Mouse (Mus musculus): ENCODE measurements around the gene Thap8. TPM values are rescaled to one million over a fixed set of nuclear protein-coding genes. Genes with fewer than 3 reads are reported as not detected.

Thap8 gene
- total RNA-seq, 2 experiments from 2014 or later, result 0.33 TPM; not detected in 1

- no peak for DNase-seq (ENCODE audit: low spot score in 2 of 2)
These were observed 2.8 kb downstream of the Thap8 start for GRCm38 (mm10) chr7:30282740-30283139.

- DNase-seq (ENCODE audit: low spot score in 2 of 2), result no peak
These were observed 7.0 kb downstream of the Thap8 start for GRCm38 (mm10) chr7:30286701-30287410.

GRCm38 (mm10) chr7:30288046-30288445 lies 8.2 kb downstream of the Thap8 start:
- DNase-seq (ENCODE audit: low spot score in 2 of 2), result no peak

- DNase-seq (ENCODE audit: low spot score in 2 of 2), result no peak
These were observed 9.3 kb downstream of the Thap8 start for GRCm38 (mm10) chr7:30289071-30289713.

- no peak for DNase-seq (ENCODE audit: low spot score in 2 of 2)
These were observed 10.0 kb downstream of the Thap8 start for GRCm38 (mm10) chr7:30289714-30290399.

- DNase-seq (ENCODE audit: low spot score in 2 of 2), result peak; percentile 91 to 95
These were observed 11.6 kb downstream of the Thap8 start, which contains the start of gene Clip3 for GRCm38 (mm10) chr7:30291215-30292131. TSS of gene Clip3 (plus strand) at chr7:30291728.

- peak in 1 of 2 experiments; percentile 52 for DNase-seq (ENCODE audit: low spot score in 2 of 2)
These were observed 13.9 kb downstream of the Thap8 start for GRCm38 (mm10) chr7:30293795-30294194.

- DNase-seq (ENCODE audit: low spot score in 2 of 2), result no peak
These were observed 14.4 kb downstream of the Thap8 start for GRCm38 (mm10) chr7:30294296-30294695.

GRCm38 (mm10) chr7:30295103-30295502 lies 15.2 kb downstream of the Thap8 start:
- DNase-seq (ENCODE audit: low spot score in 2 of 2), result peak in 1 of 2 experiments; percentile 53

GRCm38 (mm10) chr7:30296816-30297215 lies 16.9 kb downstream of the Thap8 start:
- DNase-seq (ENCODE audit: low spot score in 2 of 2), result no peak

GRCm38 (mm10) chr7:30297266-30297665 lies 17.4 kb downstream of the Thap8 start:
- no peak for DNase-seq (ENCODE audit: low spot score in 2 of 2)

GRCm38 (mm10) chr7:30300914-30301313 lies 21.0 kb downstream of the Thap8 start:
- DNase-seq (ENCODE audit: low spot score in 2 of 2), result no peak

- DNase-seq (ENCODE audit: low spot score in 2 of 2), result no peak
These were observed 26.3 kb downstream of the Thap8 start for GRCm38 (mm10) chr7:30306083-30306779.

- DNase-seq (ENCODE audit: low spot score in 2 of 2), result peak; percentile 96 to 97
These were observed 28.4 kb downstream of the Thap8 start, which contains the start of gene Alkbh6 for GRCm38 (mm10) chr7:30308076-30309005. TSS of gene Alkbh6 (plus strand) at chr7:30308717.

GRCm38 (mm10) chr7:30309395-30310129 lies 29.7 kb downstream of the Thap8 start:
- DNase-seq (ENCODE audit: low spot score in 2 of 2), result no peak

GRCm38 (mm10) chr7:30310136-30310535 lies 30.2 kb downstream of the Thap8 start:
- DNase-seq (ENCODE audit: low spot score in 2 of 2), result no peak

GRCm38 (mm10) chr7:30313666-30314320 lies 33.9 kb downstream of the Thap8 start:
- DNase-seq (ENCODE audit: low spot score in 2 of 2), result no peak

GRCm38 (mm10) chr7:30314721-30315155 lies 34.8 kb downstream of the Thap8 start, which contains the start of gene Syne4:
TSS of gene Syne4 (plus strand) at chr7:30314807.
- no peak for DNase-seq (ENCODE audit: low spot score in 2 of 2)

Data from layer of hippocampus, adult 18-20 months (tissue).